Mouse (Mus musculus) c-Kit-positive CD71-positive TER-119-negative erythroid progenitor cells, embryonic 14.5 days (primary cell): ENCODE data around the gene Dner.

Experiments
- DNase-seq: peaks from one replicate; pipeline ENCODE4 v3.0.0-alpha.2; 2013; ENCODE audit warnings: low read depth

Dner gene

DNA sequence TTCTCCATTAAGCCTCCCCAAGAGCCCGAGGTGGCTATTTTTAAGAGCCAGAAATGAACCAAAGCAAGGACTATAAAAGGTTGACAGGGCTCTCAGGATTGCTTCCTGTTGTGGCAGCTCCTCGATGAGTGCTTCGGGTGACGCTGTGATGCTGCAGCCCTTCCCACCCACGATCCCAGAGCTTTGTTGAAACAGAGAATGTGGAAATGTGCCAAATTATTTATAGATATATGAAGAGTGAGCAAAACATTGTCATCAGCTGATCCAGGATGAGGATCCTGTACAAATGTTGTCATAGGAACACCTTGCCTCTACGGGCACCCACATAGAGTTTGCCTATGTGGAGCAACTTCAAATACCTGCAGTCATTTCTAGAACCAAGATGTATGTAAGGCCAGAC is 67.8 kb downstream of the Dner start:
- no peak for DNase-seq

DNA sequence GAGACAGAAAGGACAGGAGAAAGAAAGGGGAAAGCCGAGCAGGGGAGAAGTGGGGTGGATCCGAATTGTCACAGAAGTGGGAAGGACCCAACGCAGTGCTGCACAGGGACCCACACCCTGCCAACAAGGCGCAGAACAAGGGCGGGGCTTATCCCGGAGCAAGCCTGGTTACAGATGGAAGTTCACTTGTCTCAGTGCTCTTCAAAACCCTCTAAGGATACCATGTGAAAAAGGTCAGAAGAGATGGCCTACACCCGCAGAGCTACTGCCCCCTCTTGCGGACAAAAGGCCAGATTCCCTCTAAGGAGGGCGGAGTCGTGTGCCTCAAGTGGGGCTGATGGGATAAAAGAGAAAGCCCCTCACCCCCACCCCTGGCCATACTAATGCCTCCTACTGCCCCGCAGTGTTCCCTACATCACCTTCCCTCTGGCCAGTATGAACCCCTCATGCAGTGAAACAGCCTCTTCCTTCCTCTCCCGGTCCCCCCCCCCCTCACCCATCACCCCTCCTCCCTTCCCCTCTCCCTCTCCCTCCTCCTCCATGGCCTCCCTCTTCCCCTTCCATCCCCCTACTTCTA is 73.0 kb downstream of the Dner start:
- no peak for DNase-seq

DNA sequence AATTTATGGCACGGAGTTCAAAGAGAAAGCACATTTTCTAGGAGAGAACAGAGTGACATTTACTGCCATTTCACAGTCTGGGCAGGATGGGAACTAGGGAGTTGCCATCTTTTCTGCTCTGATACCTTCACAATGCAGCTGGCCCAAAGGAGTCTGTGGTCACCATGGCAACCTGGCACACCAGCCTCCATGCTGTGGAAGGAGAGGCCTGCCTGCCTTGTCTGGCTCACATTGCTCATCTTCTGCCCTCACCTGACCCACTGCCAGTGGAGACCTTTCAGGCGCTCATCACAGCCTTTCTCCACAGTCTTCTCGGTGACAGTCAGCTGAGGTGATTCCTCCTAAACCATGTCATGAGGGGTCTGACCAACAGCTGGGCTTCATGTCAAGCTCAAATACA is 74.7 kb downstream of the Dner start:
- DNase-seq = no peak

DNA sequence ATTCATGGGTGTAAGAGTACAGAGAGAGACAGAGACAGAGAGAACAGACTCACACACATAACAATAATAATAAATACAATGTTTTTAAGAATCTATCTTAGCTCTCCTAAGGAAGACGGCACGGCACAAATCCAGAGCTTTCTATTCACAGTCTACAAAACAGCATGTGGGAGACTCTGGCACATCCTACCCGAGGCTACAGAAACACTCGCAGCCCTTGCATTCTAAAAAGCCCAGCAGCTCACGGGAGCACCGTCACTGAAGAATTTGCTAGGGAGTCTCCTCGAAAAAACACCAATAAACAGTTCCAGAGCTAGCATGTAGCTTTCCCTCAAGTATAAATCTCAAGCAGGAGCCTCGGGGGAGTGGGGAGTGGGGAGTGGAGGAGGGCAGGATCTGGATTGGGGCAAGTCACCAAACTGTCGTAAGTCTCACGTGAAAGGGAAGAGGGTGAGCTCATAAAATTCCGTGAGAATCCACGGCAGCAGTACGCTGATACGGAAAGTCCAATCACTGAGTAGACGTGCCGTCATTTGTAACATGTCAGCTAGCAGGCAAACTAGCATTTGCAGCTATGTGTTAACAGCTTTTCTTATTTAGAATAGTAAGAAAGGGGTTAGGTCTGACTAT is 76.8 kb downstream of the Dner start:
- no peak for DNase-seq

DNA sequence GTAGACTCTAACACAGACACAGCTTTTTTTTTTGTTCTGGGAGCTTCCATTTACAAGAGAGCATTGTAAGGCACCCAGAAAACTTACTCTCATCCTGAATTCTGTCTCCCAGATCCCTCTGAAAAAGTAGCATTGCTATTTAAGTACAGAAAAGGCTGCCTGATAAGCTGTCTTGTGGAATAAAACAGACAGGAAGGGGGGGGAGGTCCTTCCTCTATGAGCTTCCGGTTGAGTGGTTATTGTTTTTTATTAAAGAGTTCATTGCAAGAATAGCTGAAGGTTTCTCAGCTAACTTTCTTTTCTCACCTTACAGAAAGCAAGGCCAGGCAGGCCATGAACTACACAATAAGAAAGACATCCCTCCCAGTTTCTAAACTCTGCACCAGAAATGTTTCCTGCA is 77.9 kb downstream of the Dner start:
- DNase-seq = no peak

DNA sequence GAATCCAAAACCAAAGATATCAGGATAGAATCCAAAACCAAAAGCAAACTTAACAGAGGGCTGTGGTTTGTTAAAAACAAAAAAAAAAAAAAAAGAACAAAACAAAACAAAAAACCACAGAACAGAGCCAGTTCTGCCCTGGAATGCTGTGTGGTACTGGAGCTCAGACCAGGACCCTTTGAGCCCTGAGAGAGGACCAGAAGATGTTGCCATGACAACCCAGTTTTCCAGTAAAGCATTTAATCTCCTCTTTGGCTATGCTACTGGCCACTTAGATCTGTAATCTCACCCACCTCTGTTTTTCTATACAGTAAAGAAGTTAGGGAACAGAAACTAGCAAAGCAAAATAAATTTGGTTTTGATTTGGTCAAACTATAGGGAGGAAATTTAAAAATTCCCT is 79.9 kb downstream of the Dner start:
- DNase-seq = no peak

DNA sequence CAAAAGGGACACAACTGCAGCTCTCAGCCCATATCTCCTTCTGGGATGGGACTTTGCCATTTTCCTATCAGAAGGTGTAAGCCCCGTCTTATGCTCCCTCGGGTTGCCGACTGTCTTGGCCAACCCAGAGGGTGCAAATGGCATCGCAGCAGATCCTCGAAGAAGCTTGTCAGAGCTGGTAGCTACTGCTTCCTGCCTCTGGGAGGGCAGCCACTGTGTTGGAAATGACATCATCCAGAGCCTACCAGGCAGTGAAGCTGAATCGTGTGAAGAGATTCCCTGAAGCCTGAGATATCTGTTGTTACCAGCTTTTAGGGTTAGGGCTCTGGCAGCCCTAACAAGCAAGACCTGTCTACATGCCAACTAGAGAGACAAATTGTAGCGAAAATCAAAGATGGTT is 81.4 kb downstream of the Dner start:
- DNase-seq = no peak

DNA sequence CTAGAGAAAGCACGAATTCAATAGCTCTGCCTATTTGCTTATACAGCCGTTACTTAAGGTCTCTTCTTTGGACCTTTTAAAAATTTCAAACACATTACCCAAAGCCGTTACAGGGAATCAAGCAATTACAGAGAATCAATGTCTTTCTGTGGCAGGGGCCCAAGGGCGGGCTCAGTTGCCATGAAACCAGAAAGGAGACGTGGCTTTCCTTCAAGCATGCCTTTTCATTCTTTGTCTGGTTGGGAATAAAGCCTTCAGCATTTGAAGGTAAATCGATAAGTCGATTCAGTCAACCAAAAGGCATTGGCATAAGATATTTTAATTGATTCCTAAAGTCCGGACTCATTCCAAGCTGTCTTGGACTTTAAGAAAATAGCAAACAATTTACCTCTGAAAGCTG is 82.9 kb downstream of the Dner start:
- no peak for DNase-seq

DNA sequence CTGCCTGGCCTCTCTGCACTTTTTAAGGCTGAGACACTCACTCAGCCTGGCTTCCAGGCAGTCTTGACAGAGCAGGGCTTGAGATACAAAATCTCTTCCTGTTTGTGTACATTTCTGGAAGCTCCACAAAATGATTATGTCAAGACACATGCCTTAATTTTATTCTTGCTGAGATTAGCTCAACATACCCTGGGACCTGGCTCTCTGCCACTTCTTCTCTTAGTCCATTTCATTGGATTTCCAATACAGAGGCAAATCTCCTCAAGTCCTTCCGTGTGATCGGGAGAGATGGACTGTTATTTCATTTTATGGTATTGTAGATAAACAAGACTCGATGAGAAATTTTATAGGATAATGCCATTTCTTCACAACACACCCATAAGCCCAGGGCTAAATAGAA is 84.7 kb downstream of the Dner start:
- DNase-seq = no peak

DNA sequence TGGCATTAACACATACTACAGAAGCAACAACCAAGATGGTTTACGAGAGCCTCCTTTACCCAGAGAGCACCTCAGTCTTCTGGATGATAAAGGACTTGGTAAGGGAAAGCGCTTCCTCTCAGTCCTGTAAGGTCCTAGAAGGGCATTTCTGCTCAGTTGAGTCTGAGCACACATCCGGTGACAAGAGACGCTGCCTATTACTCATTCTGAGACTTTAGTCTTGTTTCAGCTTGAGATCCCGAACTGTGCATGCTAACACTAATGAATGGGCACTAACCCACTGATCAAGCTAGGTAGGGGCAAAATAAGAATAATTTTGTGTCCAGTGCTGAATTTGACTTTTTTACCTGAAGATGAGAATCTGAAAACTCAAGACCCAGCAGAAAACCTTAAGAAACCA is 97.0 kb downstream of the Dner start:
- no peak for DNase-seq

DNA sequence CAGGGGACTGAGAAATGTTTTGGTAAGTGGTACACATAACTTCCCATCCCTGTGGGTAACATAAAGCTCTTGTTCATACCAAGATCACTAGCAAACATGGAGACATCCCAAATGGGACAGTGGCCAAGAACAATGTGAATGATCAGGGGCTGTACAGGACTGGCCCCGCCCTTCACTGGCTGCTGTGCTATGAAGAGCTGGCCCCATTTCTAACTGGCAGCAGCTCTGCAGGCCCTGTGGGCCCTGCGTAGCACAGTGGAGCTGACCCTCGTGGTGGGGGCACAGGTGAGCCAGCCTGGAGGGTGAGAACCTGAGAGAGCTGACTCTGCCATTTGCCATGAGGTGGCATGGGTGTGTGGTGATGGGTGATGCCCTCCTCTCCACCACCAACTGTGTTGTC is 100.0 kb downstream of the Dner start:
- DNase-seq = no peak

DNA sequence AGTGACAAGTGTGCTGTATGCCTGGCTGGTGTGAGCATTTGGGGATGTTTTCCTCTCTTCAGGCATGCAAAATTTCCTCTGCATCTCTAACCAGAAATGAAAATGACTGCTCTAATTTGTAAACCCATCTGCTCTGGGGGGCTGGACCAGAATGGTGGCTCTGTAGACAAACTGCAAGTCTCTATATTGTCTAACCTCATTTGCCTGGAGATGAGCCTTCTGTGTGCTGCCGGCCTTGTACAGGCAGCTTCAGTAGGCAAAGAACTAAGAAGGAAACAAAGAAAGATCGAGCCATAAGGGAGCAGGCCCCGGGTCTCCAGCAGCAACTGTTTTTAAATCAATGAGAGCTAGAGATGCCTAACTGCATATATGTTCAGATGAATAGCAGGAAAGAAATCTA is 103.6 kb downstream of the Dner start:
- no peak for DNase-seq

DNA sequence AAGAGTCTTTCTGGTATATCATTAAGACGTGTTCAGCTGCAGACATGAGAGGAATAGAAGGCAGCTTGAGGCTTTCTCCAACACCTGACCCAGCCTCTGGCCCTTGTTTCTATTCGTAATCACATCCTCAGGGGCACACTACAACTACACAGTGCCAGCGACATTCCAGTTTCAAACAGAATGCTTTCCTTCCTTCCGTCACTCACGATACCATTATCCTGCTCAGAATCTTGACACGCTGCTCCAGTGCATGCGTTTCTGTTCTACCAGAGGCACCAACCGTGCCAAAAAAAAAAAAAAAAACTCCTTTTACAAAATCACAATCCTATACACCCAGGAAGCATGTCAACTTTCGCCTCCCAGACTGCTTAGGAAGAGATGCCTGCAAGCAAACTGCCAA is 105.5 kb downstream of the Dner start:
- DNase-seq = no peak

DNA sequence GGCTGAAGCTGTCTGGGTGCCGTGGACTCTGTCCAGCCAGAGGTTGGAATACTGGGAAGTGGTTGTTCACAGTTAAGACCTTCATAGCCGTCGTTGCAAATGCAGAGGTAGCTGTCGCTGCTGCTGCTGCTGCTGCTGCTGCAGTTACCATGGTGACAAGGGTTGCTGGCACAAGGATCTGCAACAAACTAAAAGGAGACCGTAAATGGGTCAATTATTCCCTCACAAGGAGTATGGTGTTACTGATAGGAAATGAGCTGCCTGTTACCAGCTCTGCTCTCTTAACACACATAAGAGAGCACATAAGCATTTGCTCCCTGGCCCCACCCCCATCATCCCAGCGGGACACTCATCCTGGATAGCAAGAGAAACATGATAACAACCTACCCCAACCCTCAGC is 110.6 kb downstream of the Dner start:
- no peak for DNase-seq

DNA sequence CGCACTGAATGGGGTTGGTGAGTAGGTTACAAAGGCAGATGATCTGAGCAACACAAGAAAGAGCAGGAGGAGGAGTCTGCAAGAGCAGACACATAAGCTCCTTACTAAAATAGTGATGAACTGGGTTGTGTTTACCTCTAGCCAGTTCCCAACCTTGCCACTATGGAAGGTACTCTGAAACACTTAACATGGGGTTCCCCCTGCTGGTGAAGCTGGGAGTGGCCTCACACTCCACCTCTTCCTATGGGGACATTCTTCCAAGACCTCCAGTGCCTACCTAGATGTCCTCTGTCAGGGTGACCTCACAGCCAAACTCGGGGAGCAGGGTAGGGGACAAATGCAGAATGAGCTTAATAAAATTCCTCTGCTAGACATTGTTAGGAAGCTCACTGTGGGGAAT is 114.2 kb downstream of the Dner start:
- DNase-seq = no peak

DNA sequence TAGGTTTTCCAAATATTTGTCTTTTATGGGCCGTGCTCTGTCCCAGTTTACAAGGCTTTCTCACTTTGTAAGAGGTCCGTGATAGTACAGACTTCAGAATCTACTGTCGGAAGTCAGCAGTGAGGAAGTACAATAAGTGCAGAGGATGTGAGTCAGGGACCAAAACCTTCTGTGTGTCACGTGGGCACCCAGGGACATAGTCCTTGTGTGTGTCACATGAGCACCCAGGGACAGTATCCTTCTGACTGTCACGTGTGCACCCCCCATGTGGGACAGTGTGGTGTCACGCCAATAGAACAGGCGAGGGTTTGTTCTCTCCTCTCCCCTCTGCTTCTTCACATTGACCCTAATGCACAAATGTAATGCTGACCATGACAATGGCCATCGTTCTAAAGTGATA is 134.2 kb downstream of the Dner start:
- DNase-seq = no peak

DNA sequence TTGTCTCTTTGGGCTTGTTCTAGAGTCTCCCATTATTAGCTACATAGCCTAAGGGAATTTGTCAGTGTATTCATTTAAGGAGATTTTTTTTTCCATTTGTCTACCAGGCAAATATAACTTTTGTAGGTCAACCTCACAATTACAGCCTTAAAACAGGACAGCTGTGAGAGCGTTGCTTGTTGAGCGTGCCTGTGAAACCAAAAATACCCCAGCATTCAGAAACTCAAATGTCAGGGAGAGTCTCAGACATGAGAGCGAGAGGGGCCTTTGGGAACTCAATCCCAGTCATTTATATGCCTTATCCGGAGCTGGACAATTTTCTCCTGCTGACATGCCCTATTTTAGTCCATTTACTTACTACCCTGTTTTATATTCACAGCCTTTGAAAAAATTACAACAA is 134.6 kb downstream of the Dner start:
- no peak for DNase-seq

DNA sequence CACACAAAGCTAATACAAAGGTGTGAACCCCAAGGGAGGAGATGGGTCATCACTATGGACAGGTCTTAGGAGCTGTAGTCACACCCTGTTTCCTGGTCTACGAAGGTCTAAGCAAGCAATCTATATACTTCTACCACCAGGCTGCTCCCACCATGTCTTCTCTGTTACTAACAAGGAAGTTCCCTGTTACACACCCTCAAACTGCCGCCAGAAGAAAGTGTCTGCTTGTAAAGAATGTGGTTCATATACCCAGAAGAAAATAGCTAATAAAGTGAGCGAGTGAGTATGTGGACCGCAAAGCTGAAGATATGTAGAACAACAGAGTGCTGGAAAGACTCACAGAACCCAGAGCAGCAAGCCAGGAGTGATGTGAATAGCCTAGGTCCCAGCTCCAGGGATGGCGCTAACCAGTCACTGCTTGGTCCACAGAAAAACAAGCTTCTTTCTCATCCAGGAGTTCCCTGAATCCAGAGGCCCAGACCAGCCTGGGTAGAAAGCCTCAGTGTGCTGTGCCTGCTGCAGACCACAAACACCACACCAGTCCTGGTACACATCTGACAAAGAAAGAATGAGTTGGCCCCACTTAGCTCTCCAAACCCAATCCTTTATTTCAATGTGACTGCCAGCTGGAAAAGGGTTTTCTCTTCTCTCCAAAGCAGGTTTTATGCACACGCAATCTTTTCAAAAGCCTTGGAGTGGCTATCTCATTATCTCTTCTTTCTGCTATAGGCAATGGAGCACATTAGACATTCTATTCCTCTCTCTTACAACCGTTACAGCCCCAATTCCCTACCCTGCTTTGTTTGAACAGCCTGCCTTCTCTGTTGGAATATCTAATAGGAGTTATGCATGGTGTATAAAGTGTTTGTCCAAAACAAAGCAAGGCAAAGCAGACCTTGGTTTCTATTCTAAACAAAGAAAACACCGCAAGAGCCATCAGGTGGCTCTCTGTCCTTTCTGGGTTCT is 139.2 kb downstream of the Dner start:
- DNase-seq = no peak

DNA sequence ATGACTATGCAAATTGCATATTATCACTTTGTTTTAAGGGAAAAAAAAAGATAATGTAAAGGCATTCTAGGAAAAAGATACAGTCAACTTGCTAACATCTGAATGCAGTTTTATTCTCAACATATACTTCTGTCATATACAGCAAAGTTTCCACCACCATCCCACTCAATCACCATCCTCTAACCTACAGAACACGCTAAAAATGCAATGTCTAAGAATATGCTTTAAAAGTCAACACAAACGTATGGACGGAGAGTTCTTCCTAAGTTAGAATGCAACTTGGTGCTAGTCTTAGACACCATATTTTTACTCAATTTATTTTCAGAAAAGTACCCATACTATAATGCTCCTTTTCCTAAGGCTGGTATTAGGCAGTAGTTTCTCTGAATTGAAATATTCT is 144.0 kb downstream of the Dner start:
- no peak for DNase-seq

DNA sequence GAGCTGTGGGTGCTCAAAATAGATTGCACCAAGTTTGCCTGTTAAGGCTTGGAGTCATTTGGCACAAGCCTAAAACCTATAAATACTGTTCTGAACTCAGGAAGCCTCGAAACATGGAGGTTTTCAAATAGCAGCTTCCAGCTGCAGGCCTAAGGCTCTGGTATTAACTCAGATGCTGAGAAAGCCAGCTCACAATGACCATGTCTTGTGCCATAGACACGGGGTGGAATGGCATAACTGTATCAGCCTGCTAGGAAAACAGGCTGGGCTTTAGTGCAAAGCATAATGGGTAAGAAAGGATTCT is 146.0 kb downstream of the Dner start:
- no peak for DNase-seq

DNA sequence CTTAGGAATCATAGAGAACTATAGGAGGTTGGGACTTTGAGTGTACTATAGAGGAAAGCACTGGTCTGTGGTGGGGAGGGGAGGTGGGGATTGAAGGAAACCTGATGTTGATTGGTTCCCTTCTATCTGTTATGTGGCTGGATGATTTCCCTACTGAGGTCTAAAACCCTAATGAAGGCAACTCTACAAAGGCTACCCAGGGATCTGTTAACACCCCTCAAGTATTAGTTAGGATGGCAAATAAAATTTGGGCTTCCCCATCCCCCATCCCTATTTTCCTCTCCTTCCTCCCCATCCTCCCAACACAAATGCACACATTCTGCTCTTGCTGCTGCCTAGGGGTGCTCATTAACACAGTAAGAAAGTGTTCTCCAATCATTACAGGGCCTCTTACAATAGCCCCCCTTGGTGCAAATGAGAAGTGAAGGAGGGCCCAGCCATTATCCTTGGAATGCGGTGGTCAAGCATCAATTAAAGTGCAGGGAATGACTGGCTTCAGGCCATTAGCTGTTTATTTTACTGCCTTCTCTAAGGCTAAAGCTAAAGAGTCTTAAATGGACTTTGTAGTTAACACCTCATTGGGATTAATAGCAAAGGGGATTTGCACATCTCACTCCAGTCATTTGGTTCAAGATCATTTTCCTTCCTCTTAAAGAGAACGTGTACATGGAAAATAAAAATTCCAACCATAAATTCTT is 146.5 kb downstream of the Dner start:
- no peak for DNase-seq

DNA sequence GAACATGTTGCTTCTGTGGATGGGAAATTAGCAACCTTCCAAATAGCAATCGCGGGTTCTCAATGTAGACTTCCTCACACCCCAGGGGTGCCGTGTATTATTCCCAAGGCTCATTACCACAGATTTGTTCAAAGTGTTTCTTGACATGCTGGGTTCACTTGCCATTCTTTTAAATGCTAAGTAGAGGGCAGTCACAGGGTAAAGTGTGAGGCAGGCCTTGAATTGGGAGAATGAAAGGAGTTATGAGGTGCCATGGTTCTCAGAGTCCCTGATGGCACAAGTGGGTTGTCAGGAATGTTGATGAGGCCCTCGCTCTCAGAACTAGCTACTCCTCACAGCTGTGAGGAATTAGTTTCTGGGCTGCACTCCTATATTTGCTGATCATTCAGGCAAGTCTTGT is 160.0 kb downstream of the Dner start:
- DNase-seq = no peak

DNA sequence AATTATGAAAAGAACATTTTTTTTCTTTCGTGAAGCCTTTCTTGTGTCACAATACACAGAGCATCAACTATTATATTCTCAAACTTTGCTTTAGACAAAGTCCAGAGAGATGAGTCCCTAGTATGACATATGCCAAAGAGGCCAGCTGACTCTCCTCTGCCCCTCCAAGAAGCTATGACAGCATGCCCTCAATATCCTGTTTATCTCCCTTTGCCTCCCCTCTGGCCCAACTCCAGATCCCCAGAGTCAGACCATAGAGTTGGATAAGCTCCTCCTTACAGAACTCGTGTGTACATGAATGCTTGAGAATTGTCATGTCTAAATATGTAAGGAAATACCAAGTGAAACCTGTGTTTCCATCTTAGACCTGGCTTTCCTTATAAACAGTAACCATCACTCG is 170.5 kb downstream of the Dner start:
- DNase-seq = no peak
